ENCODE assay signal across 8 mouse cellular contexts in genomic region chr1:69106937-69107461, GRCm38 (mm10). TPM values are rescaled to one million over a fixed set of nuclear protein-coding genes. Genes with fewer than 3 reads are reported as not detected.
DNase-seq lines count a peak whose midpoint lies in the region; ATAC-seq and TF ChIP-seq lines count a peak whose summit lies in the region.

No protein-coding gene starts in this region.

- peak overlapping the region; percentile 97 for H3K27ac ChIP-seq in heart, embryonic 11.5 days (ENCODE audit: low read depth, low read length)
- no peak overlapping the region for H3K27ac ChIP-seq in liver, embryonic 12.5 days
- H3K27ac ChIP-seq in olfactory bulb, adult 2 months (ENCODE audit: insufficient read depth, low read depth, low read length), result peak overlapping the region; percentile 17

- peak overlapping the region; percentile 86 for H3K4me3 ChIP-seq in heart, embryonic 11.5 days (ENCODE audit: low read depth, low read length)
- H3K4me3 ChIP-seq in liver, embryonic 12.5 days, result peak overlapping the region; percentile 50
- peak overlapping the region; percentile 67 for H3K4me3 ChIP-seq in olfactory bulb, adult 2 months (ENCODE audit: insufficient read depth, low read depth, low read length)

- H3K4me1 ChIP-seq in heart, embryonic 11.5 days (ENCODE audit: control insufficient read depth, insufficient read depth, low read length), result peaks cover 2% of the 10 kb centered on the region; the same call in 1 of the 2 replicates
- peaks cover 10% of the 10 kb centered on the region; the same call in 1 of the 2 replicates for H3K4me1 ChIP-seq in liver, embryonic 12.5 days
- no peaks in the 10 kb centered on the region for H3K4me1 ChIP-seq in olfactory bulb, adult 2 months (ENCODE audit: control insufficient read depth, insufficient read depth, low read length)

- TF ChIP-seq POLR2A in olfactory bulb, adult 2 months (IDR thresholded peaks at IDR 0.05; ENCODE audit: insufficient read depth, low read depth, low read length), result no peak

- H3K36me3 ChIP-seq in heart, embryonic 11.5 days (ENCODE audit: control insufficient read depth, insufficient read depth, low read length), result no peaks in the 10 kb centered on the region
- no peaks in the 10 kb centered on the region for H3K36me3 ChIP-seq in liver, embryonic 12.5 days

- DNase-seq in frontal cortex, postnatal 25 days (ENCODE audit: low spot score in 2 of 2), result no peak
- DNase-seq in cerebellum, postnatal 4 days (ENCODE audit: low spot score in 2 of 2), result peak; percentile 22 to 66
- DNase-seq in kidney, adult 9 months, result peak; percentile 27
- no peak for DNase-seq in spleen, postnatal 36 days (ENCODE audit: low spot score in 2 of 2)

- peak overlapping the region; percentile 90 for H3K9ac ChIP-seq in heart, embryonic 11.5 days (ENCODE audit: low read depth, low read length)
- H3K9ac ChIP-seq in liver, embryonic 12.5 days, result no peak overlapping the region

- no peaks in the 10 kb centered on the region for H3K27me3 ChIP-seq in heart, embryonic 11.5 days (ENCODE audit: control insufficient read depth, insufficient read depth, low read length)
- peaks cover 63% of the 10 kb centered on the region for H3K27me3 ChIP-seq in liver, embryonic 12.5 days (replicated peaks)

- 1% methylated on average over 35 of the region's 35 CpGs for WGBS in heart, embryonic 11.5 days (ENCODE audit: insufficient replicate concordance)
- WGBS in liver, embryonic 12.5 days (ENCODE audit: insufficient replicate concordance), result under 1% methylated on average over 33 of the region's 35 CpGs
- under 1% methylated on average over 34 of the region's 35 CpGs for WGBS in olfactory bulb, adult 2 months

- no peaks in the 10 kb centered on the region for H3K9me3 ChIP-seq in heart, embryonic 11.5 days (replicated peaks; ENCODE audit: control insufficient read depth, low read length)
- H3K9me3 ChIP-seq in liver, embryonic 12.5 days (replicated peaks), result no peaks in the 10 kb centered on the region

- peak overlapping the region; percentile 73 for H3K4me2 ChIP-seq in heart, embryonic 11.5 days
- H3K4me2 ChIP-seq in liver, embryonic 12.5 days, result peak overlapping the region; percentile 68

- TF ChIP-seq CTCF in olfactory bulb, adult 2 months (IDR thresholded peaks at IDR 0.05; ENCODE audit: insufficient read depth, low read depth, low read length), result no peak

- ATAC-seq in frontal cortex, adult (ENCODE audit: low TSS enrichment), result 0 out of 2 replicates have a peak, but pooled peaks have one; percentile 13
- peak; percentile 50 for ATAC-seq in heart, embryonic 11.5 days (replicated peaks; ENCODE audit: insufficient number of reproducible peaks, low FRiP score, low TSS enrichment)
- ATAC-seq in liver, embryonic 12.5 days, result no peak

RNA-seq across cellular contexts. Expression of gene Erbb4, which starts 0.9 kb away (rescaled TPM):
- 11.5 and 14.8 TPM in 2 replicates for polyA plus RNA-seq in heart, embryonic 11.5 days (2014; fragmentation: Nextera tagmentation; extraction: Ambion mirVana)
- polyA plus RNA-seq in liver, embryonic 12.5 days (2016; fragmentation: Nextera tagmentation; extraction: Ambion mirVana), result 0.07 and 0.12 TPM in 2 replicates
- not detected in 2 replicates for polyA plus RNA-seq in olfactory bulb, adult 2 months (2012; ENCODE audit: insufficient read depth, insufficient read length, low replicate concordance, missing spikeins)

Comparison
In these comparisons a context has a peak if more than half of its experiments do, and no peak if none do; other contexts are left out.
1. DNase-seq: peak in cerebellum, postnatal 4 days (2 of 2) and kidney, adult 9 months (single experiment); none in frontal cortex, postnatal 25 days (0 of 2) and spleen, postnatal 36 days (0 of 2).
2. Peak in every context shown above with its lines, with median percentiles within 50 percentile points of each other: H3K4me3 ChIP-seq.